Mouse (Mus musculus) testis, adult 2 months (tissue): Measurements from ENCODE around the gene Cacfd1. TPM values are rescaled to one million over a fixed set of nuclear protein-coding genes. Genes with fewer than 3 reads are reported as not detected.

ENCODE experiments used
- H3K27ac ChIP-seq: fragments of 200-500 bp; 2 replicates; pipeline ENCODE4 v1.5.1; 2012; ENCODE audit warnings: low read depth, low read length; ENCODE audit not compliant: control insufficient read depth, insufficient read depth
- H3K27me3 ChIP-seq: fragments of 200-500 bp; 2 replicates; pipeline ENCODE4 v1.6.1; 2012; ENCODE audit warnings: mild to moderate bottlenecking, low read length, moderate library complexity; ENCODE audit not compliant: control insufficient read depth, insufficient read depth
- H3K36me3 ChIP-seq: fragments of 200-500 bp; 2 replicates; pipeline ENCODE4 v1.6.1; 2012; ENCODE audit warnings: mild to moderate bottlenecking, low read length; ENCODE audit not compliant: control insufficient read depth, insufficient read depth
- H3K4me1 ChIP-seq: fragments of 200-500 bp; 2 replicates; pipeline ENCODE4 v1.6.1; 2012; ENCODE audit warnings: low read length; ENCODE audit not compliant: control insufficient read depth, insufficient read depth
- H3K4me3 ChIP-seq: fragments of 200-500 bp; 2 replicates; pipeline ENCODE4 v1.5.1; 2012; ENCODE audit warnings: low read depth, mild to moderate bottlenecking, low read length, moderate library complexity, mixed read lengths; ENCODE audit not compliant: control insufficient read depth
- CTCF ChIP-seq: fragments of 200-500 bp; IDR thresholded peaks from 2 replicates; pipeline ENCODE4 v1.5.1; 2012; ENCODE audit warnings: low read depth, mild to moderate bottlenecking, inconsistent platforms, low read length, moderate library complexity; ENCODE audit not compliant: control insufficient read depth, insufficient read depth, insufficient replicate concordance
- POLR2A ChIP-seq: fragments of 200-500 bp; IDR thresholded peaks from 2 replicates; pipeline ENCODE4 v1.6.1; 2012; ENCODE audit warnings: low read depth, mild to moderate bottlenecking, inconsistent platforms, low read length, moderate library complexity; ENCODE audit not compliant: control insufficient read depth
- polyA plus RNA-seq: library from polyadenylated mRNA; depleted of rRNA; stranded (reverse); fragments of >200 nt; gene quantifications from 2 replicates; pipeline ENCODE4 v1.2.3, GENCODE M21; 2012; rRNA removed

The Cacfd1 gene
- 21.4 and 26.5 TPM in 2 replicates for polyA plus RNA-seq

- Histone ChIP-seq H3K4me1 (peaks cover 15% of the 10 kb centered on the region), H3K4me3 (peak within 1 kb of the TSS; percentile 92), H3K27ac (peak within 1 kb of the TSS; percentile 72), H3K27me3 (no peaks in the 10 kb centered on the region), H3K36me3 (no peaks in the 10 kb centered on the region)
- TF ChIP-seq POLR2A = peak; percentile 71; the same call in 1 of the 2 replicates
- no peak for TF ChIP-seq CTCF
Measured at GRCm38 (mm10) chr2:27009714-27010244, at the start of gene Cacfd1. Gene Cacfd1, plus strand, starts transcription at chr2:27009926.

- Histone ChIP-seq H3K4me1 (peaks cover 5% of the 10 kb centered on the region), H3K27ac (no peak overlapping the region), H3K27me3 (no peaks in the 10 kb centered on the region), H3K4me3 (no peak overlapping the region), H3K36me3 (no peaks in the 10 kb centered on the region; the same call in none of the 2 replicates)
- TF ChIP-seq CTCF (peak; percentile 7; the same call in 1 of the 2 replicates), POLR2A (no peak)
Measured at GRCm38 (mm10) chr2:26960756-26961155, 49.0 kb upstream of the Cacfd1 start.

- Histone ChIP-seq H3K36me3 (no peaks in the 10 kb centered on the region), H3K27ac (peak within 1 kb of the TSS; percentile 96), H3K4me1 (peaks cover 5% of the 10 kb centered on the region), H3K4me3 (peak within 1 kb of the TSS; percentile 94), H3K27me3 (no peaks in the 10 kb centered on the region)
- TF ChIP-seq POLR2A (peak; percentile 63; the same call in 1 of the 2 replicates), CTCF (no peak)
Measured at GRCm38 (mm10) chr2:26963923-26964723, 45.6 kb upstream of the Cacfd1 start, which contains the start of gene Rexo4. Gene Rexo4, minus strand, starts transcription at chr2:26964386.

- no peak for TF ChIP-seq POLR2A
- TF ChIP-seq CTCF = no peak
- peak overlapping the region; percentile 94 for H3K4me3 ChIP-seq
- peaks cover 5% of the 10 kb centered on the region for H3K4me1 ChIP-seq
- no peaks in the 10 kb centered on the region for H3K27me3 ChIP-seq
- H3K36me3 ChIP-seq = no peaks in the 10 kb centered on the region
- H3K27ac ChIP-seq = peak overlapping the region; percentile 96
Measured at GRCm38 (mm10) chr2:26964724-26965370, 44.9 kb upstream of the Cacfd1 start.

GRCm38 (mm10) chr2:26967262-26967661 lies 42.5 kb upstream of the Cacfd1 start:
- Histone ChIP-seq H3K4me3 (no peak overlapping the region), H3K36me3 (no peaks in the 10 kb centered on the region), H3K27me3 (no peaks in the 10 kb centered on the region), H3K4me1 (peaks cover 5% of the 10 kb centered on the region), H3K27ac (no peak overlapping the region)
- TF ChIP-seq CTCF (no peak), POLR2A (no peak)

- no peak for TF ChIP-seq POLR2A
- TF ChIP-seq CTCF = no peak
- Histone ChIP-seq H3K36me3 (no peaks in the 10 kb centered on the region), H3K4me1 (no peaks in the 10 kb centered on the region), H3K27ac (no peak within 1 kb of the TSS), H3K27me3 (no peaks in the 10 kb centered on the region), H3K4me3 (no peak within 1 kb of the TSS)
Measured at GRCm38 (mm10) chr2:26973116-26973515, 36.6 kb upstream of the Cacfd1 start, which contains the start of gene Adamts13. Gene Adamts13, plus strand, starts transcription at chr2:26973416.

- Histone ChIP-seq H3K27me3 (no peaks in the 10 kb centered on the region), H3K4me1 (no peaks in the 10 kb centered on the region)
- TF ChIP-seq POLR2A = no peak
- TF ChIP-seq CTCF = no peak
Measured at GRCm38 (mm10) chr2:26973960-26974359, 35.8 kb upstream of the Cacfd1 start.

More at GRCm38 (mm10) chr2:26973960-26974359, 35.8 kb upstream of the Cacfd1 start:
- H3K4me3 ChIP-seq = no peak overlapping the region
- H3K27ac ChIP-seq = no peak overlapping the region
- H3K36me3 ChIP-seq = no peaks in the 10 kb centered on the region
